Mouse (Mus musculus): ENCODE data around the gene Gatad2a. TPM values are rescaled to one million over a fixed set of nuclear protein-coding genes. Genes with fewer than 3 reads are reported as not detected.

Gatad2a gene
- polyA plus RNA-seq, 1 experiment from 2014 or later, result 58.9 TPM

- Histone ChIP-seq H3K27me3 (ENCODE audit: low read depth, poor library complexity, severe bottlenecking) (peaks cover 20% of the 10 kb centered on the region), H3K4me1 (no peaks in the 10 kb centered on the region), H3K9me3 (replicated peaks) (no peaks in the 10 kb centered on the region), H3K36me3 (no peaks in the 10 kb centered on the region), H3K4me3 (no peak overlapping the region), H3K27ac (no peak overlapping the region)
- 82% methylated on average over 11 of the region's 11 CpGs for WGBS
- no peak for DNase-seq (ENCODE audit: low spot score)
Measured at GRCm38 (mm10) chr8:69870003-69870765, 126.0 kb downstream of the Gatad2a start.

- DNase-seq (ENCODE audit: low spot score), result no peak
- H3K9me3 ChIP-seq (replicated peaks), result no peaks in the 10 kb centered on the region
- 62% methylated on average over 5 of the region's 5 CpGs for WGBS
- H3K36me3 ChIP-seq, result no peaks in the 10 kb centered on the region
- H3K27me3 ChIP-seq (ENCODE audit: low read depth, poor library complexity, severe bottlenecking), result peaks cover 6% of the 10 kb centered on the region; the same call in 1 of the 2 replicates
- no peak overlapping the region for H3K4me3 ChIP-seq
- H3K4me1 ChIP-seq, result no peaks in the 10 kb centered on the region
- H3K27ac ChIP-seq, result no peak overlapping the region
Measured at GRCm38 (mm10) chr8:69867696-69868326, 128.4 kb downstream of the Gatad2a start.

GRCm38 (mm10) chr8:69864180-69864579, 132.0 kb downstream of the Gatad2a start:
- no peak overlapping the region for H3K27ac ChIP-seq
- WGBS, result 81% methylated on average over 5 of the region's 5 CpGs
- H3K4me1 ChIP-seq, result no peaks in the 10 kb centered on the region
- DNase-seq (ENCODE audit: low spot score), result no peak
- no peak overlapping the region for H3K4me3 ChIP-seq
- no peaks in the 10 kb centered on the region; the same call in 1 of the 2 replicates for H3K27me3 ChIP-seq (ENCODE audit: low read depth, poor library complexity, severe bottlenecking)
- no peaks in the 10 kb centered on the region for H3K9me3 ChIP-seq (replicated peaks)
- H3K36me3 ChIP-seq, result no peaks in the 10 kb centered on the region

- H3K36me3 ChIP-seq, result no peaks in the 10 kb centered on the region
- H3K9me3 ChIP-seq (replicated peaks), result no peaks in the 10 kb centered on the region
- H3K4me3 ChIP-seq, result no peak overlapping the region
- no peaks in the 10 kb centered on the region for H3K4me1 ChIP-seq
- 94% methylated on average over 5 of the region's 5 CpGs for WGBS
- H3K27me3 ChIP-seq (ENCODE audit: low read depth, poor library complexity, severe bottlenecking), result no peaks in the 10 kb centered on the region
- H3K27ac ChIP-seq, result no peak overlapping the region
- no peak for DNase-seq (ENCODE audit: low spot score)
Measured at GRCm38 (mm10) chr8:69863387-69864020, 132.7 kb downstream of the Gatad2a start.

- Histone ChIP-seq H3K9me3 (replicated peaks) (no peaks in the 10 kb centered on the region), H3K27ac (no peak overlapping the region), H3K27me3 (ENCODE audit: low read depth, poor library complexity, severe bottlenecking) (no peaks in the 10 kb centered on the region), H3K4me1 (no peaks in the 10 kb centered on the region), H3K4me3 (no peak overlapping the region), H3K36me3 (no peaks in the 10 kb centered on the region)
- DNase-seq (ENCODE audit: low spot score), result no peak
- 65% methylated on average over 2 of the region's 2 CpGs for WGBS
Measured at GRCm38 (mm10) chr8:69861251-69861650, 134.9 kb downstream of the Gatad2a start.

GRCm38 (mm10) chr8:69860807-69861206, 135.4 kb downstream of the Gatad2a start:
- H3K36me3 ChIP-seq, result no peaks in the 10 kb centered on the region
- no peaks in the 10 kb centered on the region for H3K27me3 ChIP-seq (ENCODE audit: low read depth, poor library complexity, severe bottlenecking)
- no peaks in the 10 kb centered on the region for H3K9me3 ChIP-seq (replicated peaks)
- no peaks in the 10 kb centered on the region for H3K4me1 ChIP-seq
- no peak for DNase-seq (ENCODE audit: low spot score)
- WGBS, result 66% methylated on average over 4 of the region's 4 CpGs
- H3K4me3 ChIP-seq, result no peak overlapping the region
- no peak overlapping the region for H3K27ac ChIP-seq

Other genes with a start within 250 kb of the Gatad2a start
- gene Zfp963, start 246.4 kb downstream of the Gatad2a start, polyA plus RNA-seq (2016; fragmentation: Nextera tagmentation; extraction: Ambion mirVana), result 4.3 and 6.4 TPM in 2 replicates
- 0.19 TPM in 1 of 2 replicates, not detected in the other for gene Gm20422, start 221.5 kb downstream of the Gatad2a start, polyA plus RNA-seq (2016; fragmentation: Nextera tagmentation; extraction: Ambion mirVana)
- gene Atp13a1, start 205.2 kb downstream of the Gatad2a start, polyA plus RNA-seq (2016; fragmentation: Nextera tagmentation; extraction: Ambion mirVana), result 65.7 and 70.0 TPM in 2 replicates
- gene Zfp866, start 205.2 kb downstream of the Gatad2a start, polyA plus RNA-seq (2016; fragmentation: Nextera tagmentation; extraction: Ambion mirVana), result 31.1 and 38.1 TPM in 2 replicates
- gene Gmip, start 187.7 kb downstream of the Gatad2a start, polyA plus RNA-seq (2016; fragmentation: Nextera tagmentation; extraction: Ambion mirVana), result 9.3 and 9.6 TPM in 2 replicates
- 1.4 and 1.6 TPM in 2 replicates for gene Lpar2, start 174.0 kb downstream of the Gatad2a start, polyA plus RNA-seq (2016; fragmentation: Nextera tagmentation; extraction: Ambion mirVana)
- 9.2 and 9.6 TPM in 2 replicates for gene Pbx4, start 163.9 kb downstream of the Gatad2a start, polyA plus RNA-seq (2016; fragmentation: Nextera tagmentation; extraction: Ambion mirVana)
- gene Cilp2, start 108.7 kb downstream of the Gatad2a start, polyA plus RNA-seq (2016; fragmentation: Nextera tagmentation; extraction: Ambion mirVana), result 0.40 TPM in 2 replicates
- 5.0 and 5.9 TPM in 2 replicates for gene Tssk6, start 94.2 kb downstream of the Gatad2a start, polyA plus RNA-seq (2016; fragmentation: Nextera tagmentation; extraction: Ambion mirVana)
- 165 and 166 TPM in 2 replicates for gene Ndufa13, start 93.8 kb downstream of the Gatad2a start, polyA plus RNA-seq (2016; fragmentation: Nextera tagmentation; extraction: Ambion mirVana)
- gene Yjefn3, start 93.7 kb downstream of the Gatad2a start, polyA plus RNA-seq (2016; fragmentation: Nextera tagmentation; extraction: Ambion mirVana), result 2.0 and 2.9 TPM in 2 replicates
- 59.5 and 66.7 TPM in 2 replicates for gene Mau2, start 46.4 kb upstream of the Gatad2a start, polyA plus RNA-seq (2016; fragmentation: Nextera tagmentation; extraction: Ambion mirVana)
- 53.5 and 60.7 TPM in 2 replicates for gene Sugp1, start 46.4 kb upstream of the Gatad2a start, polyA plus RNA-seq (2016; fragmentation: Nextera tagmentation; extraction: Ambion mirVana)
- 0.59 and 0.73 TPM in 2 replicates for gene Tm6sf2, start 76.5 kb upstream of the Gatad2a start, polyA plus RNA-seq (2016; fragmentation: Nextera tagmentation; extraction: Ambion mirVana)
- gene Hapln4, start 87.1 kb upstream of the Gatad2a start, polyA plus RNA-seq (2016; fragmentation: Nextera tagmentation; extraction: Ambion mirVana), result 0.04 TPM in 1 of 2 replicates, not detected in the other
- 0.29 and 0.61 TPM in 2 replicates for gene Ncan, start 124.5 kb upstream of the Gatad2a start, polyA plus RNA-seq (2016; fragmentation: Nextera tagmentation; extraction: Ambion mirVana)
- gene Nr2c2ap, start 134.9 kb upstream of the Gatad2a start, polyA plus RNA-seq (2016; fragmentation: Nextera tagmentation; extraction: Ambion mirVana), result 29.6 and 35.9 TPM in 2 replicates
- 20.1 and 27.9 TPM in 2 replicates for gene Rfxank, start 142.8 kb upstream of the Gatad2a start, polyA plus RNA-seq (2016; fragmentation: Nextera tagmentation; extraction: Ambion mirVana)
- 45.3 and 49.8 TPM in 2 replicates for gene Borcs8, start 143.1 kb upstream of the Gatad2a start, polyA plus RNA-seq (2016; fragmentation: Nextera tagmentation; extraction: Ambion mirVana)
- 0.29 and 0.60 TPM in 2 replicates for gene Mef2b, start 143.3 kb upstream of the Gatad2a start, polyA plus RNA-seq (2016; fragmentation: Nextera tagmentation; extraction: Ambion mirVana)
- 79.8 and 85.0 TPM in 2 replicates for gene Tmem161a, start 176.0 kb upstream of the Gatad2a start, polyA plus RNA-seq (2016; fragmentation: Nextera tagmentation; extraction: Ambion mirVana)
- gene Slc25a42, start 215.9 kb upstream of the Gatad2a start, polyA plus RNA-seq (2016; fragmentation: Nextera tagmentation; extraction: Ambion mirVana), result 2.8 and 3.6 TPM in 2 replicates
- 39.7 and 51.4 TPM in 2 replicates for gene Sugp2, start 237.8 kb upstream of the Gatad2a start, polyA plus RNA-seq (2016; fragmentation: Nextera tagmentation; extraction: Ambion mirVana)
- gene Armc6, start 238.1 kb upstream of the Gatad2a start, polyA plus RNA-seq (2016; fragmentation: Nextera tagmentation; extraction: Ambion mirVana), result 26.8 and 27.6 TPM in 2 replicates